Mouse (Mus musculus): ENCODE data around the gene Letm1. TPM values are rescaled to one million over a fixed set of nuclear protein-coding genes. Genes with fewer than 3 reads are reported as not detected.

Gene Letm1
- 19.7 and 20.8 TPM in 2 replicates for total RNA-seq (2017)

- peak; percentile 99 for ATAC-seq (replicated peaks in 1 of 2; ENCODE audit: insufficient read depth in 1 of 2, low FRiP score in 2 of 2, low TSS enrichment in 1 of 2, low read depth in 1 of 2, poor library complexity in 2 of 2, severe bottlenecking in 2 of 2)
Measured at GRCm38 (mm10) chr5:33782345-33782998, at the start of gene Letm1. Gene Letm1 (minus strand): TSS chr5:33782817.

DNA sequence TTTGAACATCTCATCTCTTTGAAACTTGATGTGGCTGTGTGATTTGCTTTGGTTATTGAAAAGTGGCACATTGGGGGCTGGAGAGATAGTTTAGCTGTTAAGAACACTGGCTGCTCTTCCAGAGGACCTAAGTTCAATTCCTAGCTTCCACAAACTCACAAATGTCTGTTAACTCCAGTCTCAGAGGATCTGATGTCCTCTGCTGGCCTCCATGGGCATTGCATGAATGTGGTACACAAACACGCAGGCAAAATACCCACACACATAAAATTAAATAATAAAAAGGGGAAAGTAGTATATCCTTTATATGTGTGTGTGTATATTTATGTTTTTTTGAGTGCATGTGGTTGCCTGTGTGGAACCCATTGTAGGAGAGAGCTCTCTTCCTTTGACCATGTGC is 48.2 kb upstream of the Letm1 start:
- no peak; a peak in 1 of 4 replicates for ATAC-seq (replicated peaks in 1 of 2; ENCODE audit: insufficient read depth in 1 of 2, low FRiP score in 2 of 2, low TSS enrichment in 1 of 2, low read depth in 1 of 2, poor library complexity in 2 of 2, severe bottlenecking in 2 of 2)

DNA sequence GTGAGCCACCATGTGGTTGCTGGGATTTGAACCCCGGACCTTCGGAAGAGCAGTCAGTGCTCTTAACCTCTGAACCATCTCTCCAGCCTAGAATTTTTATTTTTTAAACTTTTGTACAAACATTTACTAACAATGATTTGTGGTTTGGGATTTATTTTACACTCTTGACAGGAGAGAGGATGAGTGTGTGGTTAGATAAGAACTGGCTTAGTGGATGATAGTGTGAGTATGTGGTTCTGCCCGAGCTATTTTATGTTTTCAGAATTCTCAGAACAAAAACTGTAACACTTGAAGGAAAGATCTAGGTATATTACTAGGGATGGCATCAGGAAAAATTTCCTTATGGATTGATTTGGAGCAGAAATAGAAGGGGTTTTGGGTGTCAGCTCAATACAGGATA is 47.3 kb upstream of the Letm1 start:
- no peak for ATAC-seq (replicated peaks in 1 of 2; ENCODE audit: insufficient read depth in 1 of 2, low FRiP score in 2 of 2, low TSS enrichment in 1 of 2, low read depth in 1 of 2, poor library complexity in 2 of 2, severe bottlenecking in 2 of 2)

DNA sequence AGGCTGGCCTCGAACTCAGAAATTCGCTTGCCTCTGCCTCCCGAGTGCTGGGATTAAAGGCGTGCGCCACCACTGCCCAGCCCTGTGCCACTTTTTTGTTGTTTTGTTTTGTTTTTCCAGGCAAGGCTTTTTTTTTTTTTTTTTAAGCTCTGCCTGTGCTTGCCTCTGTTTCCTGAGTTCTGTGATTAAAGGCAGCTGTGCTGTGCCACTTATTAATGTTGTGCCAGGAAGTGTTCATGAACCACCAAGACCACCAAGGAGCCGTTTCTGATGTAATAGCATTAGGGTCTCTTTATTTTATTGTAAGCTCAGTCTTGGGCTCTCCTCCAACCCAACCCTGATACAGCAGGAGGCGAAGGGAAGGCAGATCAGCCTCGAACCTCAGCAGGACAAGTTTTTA is 45.5 kb upstream of the Letm1 start:
- peak; percentile 62 to 72; a peak in 2 of 4 replicates for ATAC-seq (replicated peaks in 1 of 2; ENCODE audit: insufficient read depth in 1 of 2, low FRiP score in 2 of 2, low TSS enrichment in 1 of 2, low read depth in 1 of 2, poor library complexity in 2 of 2, severe bottlenecking in 2 of 2)

GRCm38 (mm10) chr5:33826001-33826400 is 43.4 kb upstream of the Letm1 start:
- ATAC-seq (replicated peaks in 1 of 2; ENCODE audit: insufficient read depth in 1 of 2, low FRiP score in 2 of 2, low TSS enrichment in 1 of 2, low read depth in 1 of 2, poor library complexity in 2 of 2, severe bottlenecking in 2 of 2): no peak

GRCm38 (mm10) chr5:33822456-33822855 is 39.8 kb upstream of the Letm1 start:
- ATAC-seq (replicated peaks in 1 of 2; ENCODE audit: insufficient read depth in 1 of 2, low FRiP score in 2 of 2, low TSS enrichment in 1 of 2, low read depth in 1 of 2, poor library complexity in 2 of 2, severe bottlenecking in 2 of 2): 0 out of 4 replicates have a peak, but pooled peaks of 1 of the 2 experiments have one; percentile 3

GRCm38 (mm10) chr5:33821901-33822427 is 39.3 kb upstream of the Letm1 start:
- ATAC-seq (replicated peaks in 1 of 2; ENCODE audit: insufficient read depth in 1 of 2, low FRiP score in 2 of 2, low TSS enrichment in 1 of 2, low read depth in 1 of 2, poor library complexity in 2 of 2, severe bottlenecking in 2 of 2): no peak

DNA sequence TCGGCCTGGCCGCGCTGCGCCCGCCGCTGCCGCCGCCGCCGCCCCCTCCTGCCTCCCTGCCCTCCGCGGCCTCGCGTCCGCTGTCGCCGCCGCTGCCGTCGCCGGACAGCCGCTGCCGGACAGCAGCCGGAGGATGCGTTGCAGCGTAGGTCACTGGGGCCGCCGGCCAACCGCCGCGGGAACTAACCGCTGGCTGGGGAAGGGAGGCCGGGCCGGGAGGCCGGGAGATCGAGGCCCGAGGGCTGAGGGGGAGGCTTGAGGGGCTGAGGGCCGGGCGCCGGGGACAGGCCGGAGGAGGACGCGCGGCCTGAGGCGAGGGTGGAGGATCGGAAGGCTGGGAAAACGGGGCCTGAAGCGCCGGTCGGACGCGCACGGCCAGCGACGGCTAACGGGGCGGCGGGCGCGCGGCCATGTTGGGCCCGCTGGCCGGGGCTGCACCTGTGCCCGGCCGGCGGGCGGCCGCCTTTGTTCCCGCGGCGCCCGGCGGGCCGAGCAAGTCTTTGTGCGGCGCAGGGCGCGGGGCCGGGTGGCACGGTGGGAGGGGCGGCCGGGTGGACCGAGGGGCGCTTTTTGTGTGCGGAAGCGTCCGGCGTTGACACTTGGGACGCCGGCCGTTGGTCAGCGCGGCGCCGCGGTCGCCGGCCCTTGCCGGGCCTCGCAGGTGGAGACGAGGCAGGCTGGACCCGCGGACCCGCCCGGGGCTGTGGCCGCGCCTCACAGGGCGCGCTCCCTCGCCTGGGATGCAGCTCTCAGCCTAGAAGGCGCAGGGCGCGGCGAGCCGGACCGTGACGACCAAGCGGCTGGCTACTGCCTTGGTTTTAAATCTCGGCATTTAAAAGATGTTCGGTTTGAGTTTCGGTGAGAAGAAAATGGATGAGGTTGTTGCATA is 38.4 kb upstream of the Letm1 start:
- ATAC-seq (replicated peaks in 1 of 2; ENCODE audit: insufficient read depth in 1 of 2, low FRiP score in 2 of 2, low TSS enrichment in 1 of 2, low read depth in 1 of 2, poor library complexity in 2 of 2, severe bottlenecking in 2 of 2): no peak

GRCm38 (mm10) chr5:33819876-33820732 is 37.5 kb upstream of the Letm1 start, which contains the start of gene Nsd2:
Gene Nsd2 (plus strand): TSS chr5:33820725.
- peak in 1 of 2 experiments; percentile 61; a peak in 3 of 4 replicates for ATAC-seq (replicated peaks in 1 of 2; ENCODE audit: insufficient read depth in 1 of 2, low FRiP score in 2 of 2, low TSS enrichment in 1 of 2, low read depth in 1 of 2, poor library complexity in 2 of 2, severe bottlenecking in 2 of 2)

DNA sequence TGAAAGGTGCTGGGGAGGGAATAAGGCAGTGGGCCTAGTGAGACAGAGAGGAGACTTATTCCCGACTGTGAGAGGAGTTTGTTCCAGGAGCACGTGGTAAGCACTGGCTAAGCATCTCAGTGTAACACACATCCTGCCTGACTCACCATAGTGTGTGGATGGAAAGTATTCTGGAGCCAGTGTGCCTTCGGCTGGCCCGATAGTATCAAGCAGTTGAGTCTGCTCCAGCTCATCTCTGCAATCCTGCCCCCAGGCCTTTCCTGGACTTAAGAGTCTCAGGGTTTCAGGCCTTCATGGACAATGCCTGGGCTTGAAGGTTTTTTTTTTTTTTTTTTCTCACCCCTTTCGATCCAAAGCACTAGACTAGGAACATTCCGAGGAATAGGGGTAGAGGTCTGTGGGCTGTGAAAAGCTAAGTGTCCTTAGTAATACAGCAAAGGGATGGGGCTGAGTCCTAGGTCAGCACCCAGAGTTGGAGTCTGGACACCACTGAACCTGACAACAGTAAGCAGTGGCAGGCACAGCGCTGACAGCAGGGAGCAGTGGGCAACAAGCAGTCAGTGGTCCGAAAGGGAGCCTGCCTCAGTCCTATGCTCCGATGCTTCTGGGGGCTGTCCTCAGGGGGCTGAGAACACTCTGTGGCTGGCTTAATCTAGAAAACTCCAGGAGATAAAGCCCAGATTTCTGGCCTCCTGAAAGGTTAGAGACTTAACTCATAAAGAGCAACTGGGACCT is 36.7 kb upstream of the Letm1 start:
- ATAC-seq (replicated peaks in 1 of 2; ENCODE audit: insufficient read depth in 1 of 2, low FRiP score in 2 of 2, low TSS enrichment in 1 of 2, low read depth in 1 of 2, poor library complexity in 2 of 2, severe bottlenecking in 2 of 2): peak in 1 of 2 experiments; percentile 22; a peak in 1 of 4 replicates

GRCm38 (mm10) chr5:33818104-33818503 is 35.5 kb upstream of the Letm1 start:
- no peak for ATAC-seq (replicated peaks in 1 of 2; ENCODE audit: insufficient read depth in 1 of 2, low FRiP score in 2 of 2, low TSS enrichment in 1 of 2, low read depth in 1 of 2, poor library complexity in 2 of 2, severe bottlenecking in 2 of 2)

DNA sequence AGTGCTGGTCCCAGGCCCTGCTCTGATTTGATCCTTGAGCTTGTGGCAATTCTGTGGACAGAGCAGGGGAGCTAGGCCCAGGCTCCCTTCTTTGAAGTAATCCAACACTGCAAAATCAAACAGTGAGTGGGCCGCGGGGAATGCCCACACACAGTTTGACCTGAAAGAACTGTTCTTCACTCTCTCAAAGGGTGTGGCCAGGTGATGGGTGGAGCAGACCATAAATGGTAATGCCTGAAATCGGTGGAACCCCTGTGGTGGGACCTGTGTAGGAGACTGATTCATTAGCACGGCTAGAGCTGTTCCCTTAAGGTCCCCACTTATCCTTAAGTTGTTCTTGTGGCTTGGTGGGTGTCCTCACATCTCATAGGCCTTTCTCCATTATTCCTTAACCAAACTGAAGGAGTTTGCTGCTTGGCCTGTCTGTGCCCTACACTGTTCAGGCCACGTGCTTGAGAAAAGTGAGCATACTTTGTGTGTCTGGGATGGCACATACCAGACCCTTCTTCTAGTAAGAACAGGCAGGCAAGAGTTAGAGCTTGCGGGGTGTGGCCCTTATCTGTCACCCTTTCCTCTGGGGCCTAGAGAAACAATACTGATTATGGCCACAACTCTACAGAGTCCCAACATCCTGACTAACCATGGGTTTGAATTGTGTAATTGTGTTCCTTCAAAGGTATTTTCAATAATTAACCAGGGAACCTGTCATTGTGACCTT is 33.5 kb upstream of the Letm1 start:
- no peak for ATAC-seq (replicated peaks in 1 of 2; ENCODE audit: insufficient read depth in 1 of 2, low FRiP score in 2 of 2, low TSS enrichment in 1 of 2, low read depth in 1 of 2, poor library complexity in 2 of 2, severe bottlenecking in 2 of 2)

- no peak for ATAC-seq (replicated peaks in 1 of 2; ENCODE audit: insufficient read depth in 1 of 2, low FRiP score in 2 of 2, low TSS enrichment in 1 of 2, low read depth in 1 of 2, poor library complexity in 2 of 2, severe bottlenecking in 2 of 2)
Measured at GRCm38 (mm10) chr5:33811519-33811918, 28.9 kb upstream of the Letm1 start.

GRCm38 (mm10) chr5:33803337-33803736 is 20.7 kb upstream of the Letm1 start:
- ATAC-seq (replicated peaks in 1 of 2; ENCODE audit: insufficient read depth in 1 of 2, low FRiP score in 2 of 2, low TSS enrichment in 1 of 2, low read depth in 1 of 2, poor library complexity in 2 of 2, severe bottlenecking in 2 of 2): no peak

DNA sequence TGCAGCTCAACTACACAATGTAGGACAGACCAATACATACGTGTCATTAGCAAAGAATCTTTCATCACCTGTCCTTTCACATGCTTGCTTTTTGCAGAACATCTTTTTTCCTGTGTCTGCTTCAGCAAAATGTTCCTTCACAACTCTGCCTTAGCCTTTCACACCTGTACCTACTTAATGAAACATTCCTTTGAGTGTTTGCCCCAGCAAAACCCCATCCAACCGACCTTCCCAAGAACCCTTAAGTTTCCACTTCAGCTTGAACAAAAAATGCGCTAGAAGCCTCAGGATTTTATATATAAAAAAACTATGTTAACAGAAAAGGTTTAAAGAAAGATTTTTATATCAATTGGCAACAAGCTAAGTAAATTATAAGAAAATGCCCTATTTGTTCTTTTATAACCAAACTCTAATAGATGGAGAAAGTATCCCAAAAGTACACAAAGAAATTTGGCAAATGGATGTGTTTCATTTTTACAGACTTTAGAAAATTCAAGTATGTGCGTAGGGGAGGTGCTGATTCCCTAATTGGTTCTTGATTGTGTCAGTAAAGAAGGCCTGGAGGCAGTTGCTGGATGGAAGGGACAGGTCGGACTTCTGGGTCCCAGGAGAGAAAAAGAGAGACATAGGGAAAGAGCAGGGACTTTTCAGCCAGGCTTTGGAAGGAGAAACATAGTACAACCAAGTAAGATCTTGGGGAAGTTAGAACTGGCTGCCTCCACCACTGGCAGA is 9.5 kb upstream of the Letm1 start:
- ATAC-seq (replicated peaks in 1 of 2; ENCODE audit: insufficient read depth in 1 of 2, low FRiP score in 2 of 2, low TSS enrichment in 1 of 2, low read depth in 1 of 2, poor library complexity in 2 of 2, severe bottlenecking in 2 of 2): no peak
